9 mouse cellular contexts compared by ENCODE assay signal in genomic region chr11:67080168-67080567, GRCm38 (mm10). TPM values are rescaled to one million over a fixed set of nuclear protein-coding genes. Genes with fewer than 3 reads are reported as not detected.
DNase-seq lines count a peak whose midpoint lies in the region; ATAC-seq and TF ChIP-seq lines count a peak whose summit lies in the region.
"Had no signal": no experiment of that assay in that cellular context is flagged by ENCODE, and none has a peak within 500 bp of the region (broad histone marks: within the 10 kb centered on the region; RNA-seq: fewer than 3 reads in every experiment).

No protein-coding gene starts in this region.

- intact Hi-C loops in heart, adult 2 months (cut with DNase I), result loop anchor here (1.0 to 2.0 kb wide), 2 partner anchors 56 to 177 kb away; no protein-coding TSS in a partner anchor

- no peaks in the 10 kb centered on the region for H3K79me2 ChIP-seq in heart, adult 2 months (replicated peaks; ENCODE audit: control insufficient read depth, insufficient read depth, low read length)

- no peaks in the 10 kb centered on the region for H3K9me3 ChIP-seq in heart, postnatal 0 days (replicated peaks; ENCODE audit: control insufficient read depth, low read length)
- H3K9me3 ChIP-seq: limb, embryonic 12.5 days had no signal

- H3K4me2 ChIP-seq in heart, postnatal 0 days (ENCODE audit: low read depth, low read length), result no peak overlapping the region

- H3K9ac ChIP-seq in heart, adult 2 months (ENCODE audit: low read depth, low read length), result no peak overlapping the region
- no peak overlapping the region for H3K9ac ChIP-seq in heart, postnatal 0 days (replicated peaks; ENCODE audit: low read depth, low read length)
- H3K9ac ChIP-seq: limb, embryonic 12.5 days had no signal

- no peak for TF ChIP-seq EP300 in heart, adult 2 months (IDR thresholded peaks at IDR 0.05; ENCODE audit: insufficient read depth, low read depth, low read length)
- no peak for TF ChIP-seq EP300 in heart, postnatal 0 days (IDR thresholded peaks at IDR 0.05; ENCODE audit: low read depth)

- H3K4me3 ChIP-seq in heart, adult 2 months, result no peak overlapping the region
- no peak overlapping the region for H3K4me3 ChIP-seq in heart, postnatal 0 days (ENCODE audit: low read depth, low read length)
- H3K4me3 ChIP-seq: limb, embryonic 12.5 days had no signal

- no peak for TF ChIP-seq POLR2A in heart, adult 2 months (IDR thresholded peaks at IDR 0.05; ENCODE audit: insufficient read depth, low read depth, low read length)

- DNase-seq in heart, adult 2 months, result peak; percentile 44 to 55
- no peak for DNase-seq in heart, adult 11 months
- peak; percentile 28 for DNase-seq in T-cell, adult 2 months (ENCODE audit: low spot score)
- peak; percentile 84 to 87 for DNase-seq in cerebellum, postnatal 10 days
- DNase-seq in heart, postnatal 0 days (ENCODE audit: low spot score), result peak; percentile 49
- peak; percentile 66 to 72 for DNase-seq in kidney, postnatal 4 days
- DNase-seq in lung, postnatal 14 days, result peak; percentile 72
- DNase-seq in retina, postnatal 7 days (ENCODE audit: low read depth, low spot score), result peak; percentile 37

- H3K27ac ChIP-seq in heart, adult 2 months, result no peak overlapping the region
- H3K27ac ChIP-seq in heart, postnatal 0 days (ENCODE audit: low read depth), result no peak overlapping the region
- H3K27ac ChIP-seq: limb, embryonic 12.5 days had no signal

- H3K27me3 ChIP-seq in heart, adult 2 months (ENCODE audit: control insufficient read depth, insufficient read depth, low read length), result peaks cover 3% of the 10 kb centered on the region; the same call in 1 of the 2 replicates
- peaks cover 35% of the 10 kb centered on the region for H3K27me3 ChIP-seq in heart, postnatal 0 days (ENCODE audit: control insufficient read depth, insufficient read depth, low read length)

- no peaks in the 10 kb centered on the region for H3K36me3 ChIP-seq in heart, adult 2 months (ENCODE audit: control insufficient read depth, insufficient read depth, low read length)
- H3K36me3 ChIP-seq in heart, postnatal 0 days (replicated peaks; ENCODE audit: control insufficient read depth, insufficient read depth, low read length), result no peaks in the 10 kb centered on the region
- H3K36me3 ChIP-seq: limb, embryonic 12.5 days had no signal

- 7% methylated on average over 3 of the region's 3 CpGs for WGBS in heart, adult 2 months
- WGBS in heart, postnatal 0 days, result 5% methylated on average over 3 of the region's 3 CpGs

- H3K4me1 ChIP-seq in heart, adult 2 months (ENCODE audit: control insufficient read depth, insufficient read depth, low read length), result no peaks in the 10 kb centered on the region; the same call in 1 of the 2 replicates
- H3K4me1 ChIP-seq in heart, postnatal 0 days (ENCODE audit: control insufficient read depth, insufficient read depth), result no peaks in the 10 kb centered on the region
- H3K4me1 ChIP-seq: limb, embryonic 12.5 days had no signal

- TF ChIP-seq CTCF in heart, adult 2 months (IDR thresholded peaks at IDR 0.05), result peak; percentile 90
- TF ChIP-seq CTCF in heart, postnatal 0 days (IDR thresholded peaks at IDR 0.05; ENCODE audit: low read depth), result peak; percentile 76

- peak; percentile 69 for ATAC-seq in heart, postnatal 0 days (ENCODE audit: insufficient read depth, low read depth)

RNA-seq across cellular contexts. Expression of gene Myh3, which starts 2.1 kb away (rescaled TPM):
- total RNA-seq in heart, adult 2 months (2021), result not detected
- not detected in 2 replicates for polyA plus RNA-seq in heart, adult 2 months (2012; rRNA removed)
- 1.4 TPM in 1 of 2 replicates, not detected in the other for total RNA-seq in heart, postnatal 0 days (2014; rRNA removed; ENCODE audit: low replicate concordance)
- polyA plus RNA-seq in heart, postnatal 0 days (2015; fragmentation: Nextera tagmentation; extraction: Ambion mirVana), result 0.01 TPM in 1 of 2 replicates, not detected in the other

RNA-seq across cellular contexts. Expression of gene Sco1, which starts 27.7 kb away (rescaled TPM):
- 10 to 100 TPM; 18.3 to 20.1 TPM for total RNA-seq in heart, adult 2 months (2021)
- polyA plus RNA-seq in heart, adult 2 months (2012; rRNA removed), result 7.8 and 12.0 TPM in 2 replicates
- 8.2 and 13.1 TPM in 2 replicates for total RNA-seq in heart, postnatal 0 days (2014; rRNA removed; ENCODE audit: low replicate concordance)
- polyA plus RNA-seq in heart, postnatal 0 days (2015; fragmentation: Nextera tagmentation; extraction: Ambion mirVana), result 15.4 and 15.8 TPM in 2 replicates

RNA-seq across cellular contexts. Expression of gene Adprm, which starts 27.8 kb away (rescaled TPM):
- total RNA-seq in heart, adult 2 months (2021), result 10 to 100 TPM; 10.8 to 14.6 TPM
- polyA plus RNA-seq in heart, adult 2 months (2012; rRNA removed), result 9.8 and 20.6 TPM in 2 replicates
- total RNA-seq in heart, postnatal 0 days (2014; rRNA removed; ENCODE audit: low replicate concordance), result 4.2 and 11.6 TPM in 2 replicates
- 15.9 and 19.2 TPM in 2 replicates for polyA plus RNA-seq in heart, postnatal 0 days (2015; fragmentation: Nextera tagmentation; extraction: Ambion mirVana)

RNA-seq across cellular contexts. Expression of gene Tmem220, which starts 55.2 kb away (rescaled TPM):
- 1 to 10 TPM; 1.9 to 2.0 TPM for total RNA-seq in heart, adult 2 months (2021)
- polyA plus RNA-seq in heart, adult 2 months (2012; rRNA removed), result 2.1 and 3.8 TPM in 2 replicates
- not detected in 2 replicates for total RNA-seq in heart, postnatal 0 days (2014; rRNA removed; ENCODE audit: low replicate concordance)
- 1.7 and 2.3 TPM in 2 replicates for polyA plus RNA-seq in heart, postnatal 0 days (2015; fragmentation: Nextera tagmentation; extraction: Ambion mirVana)
